Mouse (Mus musculus) hindbrain, embryonic 10.5 days (tissue): Measurements from ENCODE around the gene 4931428L18Rik. TPM values are rescaled to one million over a fixed set of nuclear protein-coding genes. Genes with fewer than 3 reads are reported as not detected.

ENCODE experiments used
- DNase-seq: peaks from one replicate; pipeline ENCODE4 v3.0.0-alpha.2; 2017; ENCODE audit warnings: low spot score
- H3K27ac ChIP-seq: fragments of 300-500 bp; sonication (generic); 2 replicates; pipeline ENCODE4 v1.5.1; 2016; ENCODE audit warnings: mild to moderate bottlenecking, moderate library complexity
- H3K27me3 ChIP-seq: fragments of 300-500 bp; sonication (generic); 2 replicates; pipeline ENCODE4 v1.6.1; 2016; ENCODE audit warnings: mild to moderate bottlenecking; ENCODE audit not compliant: poor library complexity, insufficient read depth, severe bottlenecking
- H3K36me3 ChIP-seq: fragments of 300-500 bp; sonication (generic); 2 replicates; pipeline ENCODE4 v1.6.1; 2016; ENCODE audit warnings: mild to moderate bottlenecking, moderate library complexity
- H3K4me1 ChIP-seq: fragments of 300-500 bp; sonication (generic); replicated peaks from 2 replicates; pipeline ENCODE4 v1.6.1; 2016; ENCODE audit warnings: mild to moderate bottlenecking
- H3K4me3 ChIP-seq: fragments of 300-500 bp; sonication (generic); 2 replicates; pipeline ENCODE4 v1.5.1; 2016; ENCODE audit warnings: mild to moderate bottlenecking, moderate library complexity
- H3K9me3 ChIP-seq: fragments of 300-500 bp; sonication (generic); 2 replicates; pipeline ENCODE4 v1.6.1; 2016; ENCODE audit warnings: mild to moderate bottlenecking, moderate library complexity
- WGBS: fragments of 180-500 bp; shearing (Covaris S2); methylation state at CpG from one replicate; pipeline ENCODE4 v1.1.7; 2016; 5-methylcytosine and 5-hydroxymethylcytosine counted together
- polyA plus RNA-seq: library from polyadenylated mRNA; unstranded; fragments of >200 nt; fragmentation: Nextera tagmentation; extraction: Ambion mirVana; gene quantifications from 2 replicates; pipeline ENCODE4 v1.2.1, GENCODE M21; 2016

Gene 4931428L18Rik
- polyA plus RNA-seq, 1 experiment from 2014 or later = not detected

DNA sequence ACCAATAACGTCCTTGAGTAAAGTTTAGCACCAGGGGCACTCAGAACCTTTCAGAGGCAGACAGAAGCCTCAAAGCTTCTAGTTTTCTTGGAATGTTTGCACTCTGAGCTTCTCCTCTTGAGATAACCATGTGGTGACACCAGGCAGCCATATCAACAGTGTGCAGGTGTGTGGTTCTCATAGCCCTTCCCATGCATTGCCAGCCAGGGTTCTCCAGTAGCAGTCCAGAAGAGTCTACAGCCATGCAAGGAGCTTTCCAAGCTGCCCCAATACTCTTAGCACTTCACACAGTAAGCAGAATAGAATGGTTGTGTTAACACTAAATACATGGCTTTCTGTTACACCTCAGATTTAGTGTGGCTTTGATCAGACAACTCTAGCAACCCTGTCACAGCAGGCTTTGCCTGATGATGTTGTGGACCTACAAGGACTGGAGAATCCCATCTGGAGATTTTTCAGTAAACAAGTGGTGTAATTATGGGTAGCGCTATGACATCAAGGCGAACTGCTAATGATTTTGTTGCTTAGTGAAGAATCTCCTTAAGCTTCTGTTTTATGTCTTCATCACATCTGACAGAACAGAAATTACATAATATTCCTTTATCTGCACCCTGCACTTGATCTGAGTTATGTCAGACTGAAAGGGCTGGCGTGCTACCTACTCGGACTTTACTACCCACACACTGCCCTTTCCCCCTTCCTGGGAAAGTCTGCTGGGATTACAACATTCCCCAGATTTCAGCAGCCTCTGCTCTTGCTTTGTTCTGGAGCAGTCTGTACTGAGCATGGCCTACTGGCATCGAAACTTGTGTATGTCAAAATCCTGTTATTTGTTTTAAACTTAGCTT is 149.7 kb downstream of the 4931428L18Rik start:
- Histone ChIP-seq H3K4me3 (no peak overlapping the region), H3K27ac (no peak overlapping the region), H3K4me1 (no peaks in the 10 kb centered on the region), H3K27me3 (no peaks in the 10 kb centered on the region), H3K9me3 (no peaks in the 10 kb centered on the region), H3K36me3 (no peaks in the 10 kb centered on the region)
- WGBS = 90% methylated on average over 6 of the region's 6 CpGs
- no peak for DNase-seq

DNA sequence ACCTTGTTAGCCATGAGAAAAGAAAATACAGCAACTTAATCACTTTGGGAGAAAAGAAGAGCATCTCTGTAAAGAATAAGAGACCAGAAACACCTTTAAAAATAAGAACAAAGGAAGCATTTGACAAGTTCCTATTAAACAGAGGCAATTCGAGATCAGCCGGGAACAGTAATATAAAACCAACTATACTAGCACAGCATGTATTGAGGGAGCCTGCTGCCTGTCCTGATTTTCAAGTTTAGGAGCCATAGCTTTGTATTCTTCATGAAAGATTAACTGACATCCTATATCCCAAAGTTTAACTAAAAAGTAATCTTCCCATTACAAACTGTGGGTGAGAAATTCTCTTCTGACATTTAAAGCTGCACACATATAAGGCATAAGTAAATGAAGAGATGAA is 151.3 kb downstream of the 4931428L18Rik start:
- Histone ChIP-seq H3K9me3 (no peaks in the 10 kb centered on the region), H3K4me3 (no peak overlapping the region), H3K36me3 (no peaks in the 10 kb centered on the region), H3K4me1 (no peaks in the 10 kb centered on the region), H3K27ac (no peak overlapping the region), H3K27me3 (no peaks in the 10 kb centered on the region)
- 88% methylated on average over 2 of the region's 2 CpGs for WGBS
- DNase-seq = no peak

DNA sequence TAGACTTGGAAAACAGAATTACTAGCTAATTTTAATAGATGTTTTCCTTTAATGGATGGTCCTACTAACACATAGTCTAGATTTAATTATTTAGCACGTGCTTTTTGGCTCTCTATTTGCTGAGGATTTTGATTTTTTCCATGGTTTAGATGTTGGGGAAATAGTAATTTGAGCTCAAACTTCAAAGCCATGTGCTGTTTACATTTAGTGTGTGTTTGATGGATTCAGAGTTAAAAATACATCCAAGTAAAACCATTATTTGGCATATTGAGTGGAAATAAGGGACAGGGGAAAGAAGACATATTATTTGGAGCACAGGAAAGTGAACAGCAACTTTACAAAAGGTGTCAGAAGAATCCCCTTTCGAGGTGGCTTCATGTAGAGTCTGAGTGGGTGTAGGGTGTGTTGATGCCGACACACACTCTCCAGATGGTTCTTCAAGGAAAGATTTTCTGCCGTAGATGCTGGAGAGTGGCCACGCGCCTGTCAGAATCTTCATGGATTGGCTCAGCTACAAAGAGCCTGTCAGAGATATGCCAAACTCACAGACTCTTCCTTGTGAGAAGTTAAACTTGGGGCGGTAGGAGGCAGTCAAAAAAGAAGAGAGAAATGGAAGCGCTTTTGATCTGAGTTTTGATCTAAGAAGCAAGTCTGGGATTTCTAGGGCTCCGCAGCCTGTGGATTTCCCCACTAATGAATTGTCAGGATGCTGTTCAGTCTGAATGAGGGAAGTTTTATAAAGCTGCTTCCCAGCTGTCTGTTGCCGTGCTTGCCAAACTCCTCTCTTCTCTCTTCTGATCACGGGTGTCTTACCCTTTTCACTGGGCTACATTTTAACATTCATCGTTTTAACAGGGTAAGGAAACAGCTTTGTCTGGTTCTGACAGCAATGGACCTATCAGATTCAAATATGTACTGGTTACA is 157.4 kb downstream of the 4931428L18Rik start:
- Histone ChIP-seq H3K4me1 (no peaks in the 10 kb centered on the region), H3K9me3 (no peaks in the 10 kb centered on the region), H3K4me3 (no peak overlapping the region), H3K36me3 (no peaks in the 10 kb centered on the region), H3K27ac (no peak overlapping the region), H3K27me3 (no peaks in the 10 kb centered on the region)
- 86% methylated on average over 12 of the region's 12 CpGs for WGBS
- no peak for DNase-seq

DNA sequence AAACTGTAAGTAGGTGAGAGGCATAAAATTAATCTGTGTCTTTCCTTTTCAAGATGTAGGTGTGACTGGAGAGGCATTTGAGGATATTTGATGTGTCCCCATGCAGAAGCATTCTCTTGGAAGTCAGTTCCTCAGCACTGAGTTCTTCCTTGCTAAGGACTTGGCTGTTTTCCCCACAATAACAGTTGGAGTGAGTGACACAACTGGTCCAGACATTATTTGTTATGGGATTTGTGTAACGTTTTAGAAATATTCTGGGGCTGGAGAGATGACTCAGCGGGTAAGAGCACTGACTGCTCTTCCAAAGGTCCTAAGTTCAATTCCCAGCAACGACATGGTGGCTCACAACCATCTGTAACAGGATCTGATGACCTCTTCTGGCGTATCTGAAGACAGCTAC is 162.7 kb downstream of the 4931428L18Rik start:
- 81% methylated on average over 4 of the region's 4 CpGs for WGBS
- Histone ChIP-seq H3K4me3 (no peak overlapping the region), H3K27ac (no peak overlapping the region), H3K36me3 (no peaks in the 10 kb centered on the region), H3K27me3 (no peaks in the 10 kb centered on the region), H3K9me3 (no peaks in the 10 kb centered on the region), H3K4me1 (no peaks in the 10 kb centered on the region)
- DNase-seq = no peak

DNA sequence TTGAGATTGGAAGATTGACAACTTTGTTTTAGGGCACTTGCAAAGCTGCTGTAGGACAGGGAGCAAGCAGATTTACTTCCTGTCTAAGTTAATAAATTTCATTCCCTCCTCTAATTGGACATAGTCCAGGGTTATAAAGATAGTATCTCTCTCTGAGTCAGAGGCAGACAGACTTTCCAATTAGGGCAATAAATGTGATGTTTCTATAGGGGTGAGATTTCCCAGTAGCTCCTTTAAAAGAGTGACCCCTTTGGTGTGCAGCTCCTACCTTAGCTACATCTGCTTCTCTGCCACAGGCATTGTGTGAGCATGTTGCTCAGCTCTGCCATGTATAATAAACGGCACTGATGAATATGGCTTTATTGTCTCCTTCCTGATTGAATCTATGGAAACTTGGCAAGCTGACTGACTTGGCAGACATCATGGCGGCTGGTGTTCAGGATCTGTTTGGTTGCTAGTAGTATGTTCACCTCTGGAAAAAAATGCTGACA is 163.6 kb downstream of the 4931428L18Rik start:
- no peak overlapping the region for H3K4me3 ChIP-seq
- no peak for DNase-seq
- no peak overlapping the region for H3K27ac ChIP-seq
- no peaks in the 10 kb centered on the region for H3K36me3 ChIP-seq
- H3K27me3 ChIP-seq = no peaks in the 10 kb centered on the region
- no peaks in the 10 kb centered on the region for H3K4me1 ChIP-seq
- 84% methylated on average over 2 of the region's 2 CpGs for WGBS
- no peaks in the 10 kb centered on the region for H3K9me3 ChIP-seq

DNA sequence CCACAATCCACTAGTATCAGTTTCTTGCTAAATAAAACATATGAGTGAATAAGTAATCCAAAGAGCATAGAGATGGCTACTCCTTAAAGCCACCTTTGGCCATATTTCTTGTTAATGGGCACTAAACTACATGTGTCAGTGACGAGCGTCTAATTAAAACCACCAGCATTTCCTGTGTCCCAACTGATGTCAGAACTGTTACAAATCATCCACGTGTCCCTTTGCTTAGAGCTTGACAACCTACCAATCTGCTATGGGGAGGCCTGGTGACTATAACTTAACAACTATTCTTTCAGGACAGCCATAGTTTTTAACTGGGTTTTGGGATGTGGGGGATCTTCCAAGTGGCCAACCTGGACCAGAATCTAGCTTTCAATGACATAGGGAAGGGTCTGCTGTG is 164.3 kb downstream of the 4931428L18Rik start:
- WGBS = 85% methylated on average over 3 of the region's 3 CpGs
- Histone ChIP-seq H3K27me3 (no peaks in the 10 kb centered on the region), H3K4me3 (no peak overlapping the region), H3K27ac (no peak overlapping the region), H3K36me3 (no peaks in the 10 kb centered on the region), H3K9me3 (no peaks in the 10 kb centered on the region), H3K4me1 (no peaks in the 10 kb centered on the region)
- no peak for DNase-seq

DNA sequence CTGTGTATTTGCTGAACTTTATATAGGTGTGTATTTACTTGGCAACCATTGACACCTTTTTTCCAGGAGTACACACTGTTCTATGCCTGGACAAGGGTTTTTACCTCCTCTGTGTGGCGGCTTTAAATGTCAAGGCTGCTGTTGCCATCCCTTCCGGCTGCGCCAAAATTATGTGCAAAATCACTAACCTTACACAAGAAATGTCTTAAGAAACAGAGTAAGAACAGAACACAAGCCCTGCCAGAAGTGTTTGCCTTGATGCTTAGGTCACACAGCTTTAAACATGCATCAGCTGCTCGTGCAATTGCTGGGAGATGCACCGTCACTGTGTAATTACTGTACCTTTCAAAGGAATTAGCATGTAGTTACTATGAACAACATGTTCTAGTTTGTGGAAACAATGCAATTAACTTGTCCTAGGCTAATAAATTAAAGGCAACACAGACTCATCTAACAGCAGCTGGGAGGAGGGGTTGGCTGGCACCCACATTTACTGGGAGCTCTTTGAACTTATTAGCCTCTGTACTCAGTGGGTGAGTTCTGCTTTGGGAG is 171.0 kb downstream of the 4931428L18Rik start:
- no peaks in the 10 kb centered on the region for H3K9me3 ChIP-seq
- H3K27me3 ChIP-seq = no peaks in the 10 kb centered on the region
- H3K27ac ChIP-seq = no peak overlapping the region
- WGBS = 92% methylated on average over 5 of the region's 5 CpGs
- no peak overlapping the region for H3K4me3 ChIP-seq
- no peaks in the 10 kb centered on the region for H3K4me1 ChIP-seq
- no peak for DNase-seq
- no peaks in the 10 kb centered on the region for H3K36me3 ChIP-seq

DNA sequence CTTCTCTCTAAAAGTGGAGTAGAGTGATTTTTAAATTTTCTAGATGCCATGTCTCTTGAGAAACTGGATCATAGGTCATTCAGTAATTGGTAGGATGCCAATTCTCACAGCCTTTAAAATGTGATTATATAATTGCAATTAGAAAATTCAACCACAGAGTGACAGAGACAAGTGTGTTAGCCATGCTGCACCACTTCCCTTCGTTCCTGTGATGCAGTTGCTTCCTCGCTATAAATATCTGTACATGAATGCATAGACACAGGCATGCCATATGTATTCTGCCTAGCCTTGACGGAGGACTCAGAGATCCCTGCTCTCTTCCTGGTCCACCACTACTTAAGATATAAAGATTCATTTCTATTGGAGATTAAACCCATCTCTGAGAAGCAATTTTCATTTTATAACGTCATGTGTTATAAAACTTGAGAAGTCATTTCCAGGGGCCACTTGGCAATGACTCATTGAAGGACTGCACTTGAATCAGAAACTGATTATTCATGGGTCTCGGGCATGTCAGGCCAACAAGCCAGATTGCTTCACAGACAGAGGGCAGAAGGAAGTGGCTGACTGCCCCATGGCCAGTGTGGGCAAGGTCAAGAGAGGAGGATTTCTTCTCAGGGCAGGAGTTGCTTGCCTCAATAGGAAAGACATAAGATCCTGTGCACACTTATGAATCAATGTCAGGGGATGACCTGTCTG is 172.4 kb downstream of the 4931428L18Rik start:
- Histone ChIP-seq H3K9me3 (no peaks in the 10 kb centered on the region), H3K27me3 (no peaks in the 10 kb centered on the region), H3K4me1 (no peaks in the 10 kb centered on the region), H3K27ac (no peak overlapping the region), H3K36me3 (no peaks in the 10 kb centered on the region), H3K4me3 (no peak overlapping the region)
- 89% methylated on average over 5 of the region's 5 CpGs for WGBS
- no peak for DNase-seq

DNA sequence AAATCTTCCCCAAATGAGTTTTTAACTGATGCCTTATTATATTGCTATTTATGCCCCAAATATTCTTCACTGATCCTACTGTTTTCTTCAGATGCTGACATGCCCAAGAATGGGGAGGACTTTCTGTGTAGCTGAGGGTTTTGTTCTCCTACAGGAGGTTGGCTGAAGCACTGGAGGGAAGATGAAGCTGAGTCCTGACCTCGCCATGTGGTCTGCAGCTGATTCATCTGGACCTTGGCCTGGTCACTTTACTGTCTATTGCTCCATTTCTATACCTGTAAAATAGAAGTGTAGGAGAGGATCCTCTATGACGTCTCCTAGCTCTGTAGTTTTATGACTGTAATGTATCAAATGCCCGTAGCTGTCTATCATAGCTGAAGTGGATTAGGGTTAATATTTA is 179.3 kb downstream of the 4931428L18Rik start:
- 87% methylated on average over 3 of the region's 3 CpGs for WGBS
- H3K27ac ChIP-seq = no peak overlapping the region

DNA sequence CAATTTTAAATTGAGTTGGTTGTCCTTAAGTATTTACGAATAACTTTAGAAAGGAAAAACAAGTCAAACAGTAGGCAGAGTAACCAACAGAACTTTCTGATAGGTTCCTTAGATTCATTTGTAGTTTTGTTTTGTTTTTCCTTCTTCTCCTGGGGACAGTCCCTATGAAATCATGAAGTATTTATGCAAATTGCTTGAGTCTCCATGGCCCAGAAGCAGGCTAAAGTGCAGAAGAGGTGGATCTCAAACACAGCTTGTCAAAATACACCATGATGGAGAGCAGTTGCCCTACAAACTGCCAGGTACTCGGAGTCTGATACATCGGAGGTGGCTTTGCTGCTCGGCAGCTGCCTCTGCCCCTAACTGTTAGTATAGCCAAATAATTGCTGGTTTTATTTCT is 179.7 kb downstream of the 4931428L18Rik start:
- 96% methylated on average over 4 of the region's 4 CpGs for WGBS
- H3K36me3 ChIP-seq = no peaks in the 10 kb centered on the region

More for the DNA sequence above, 179.3 kb downstream of the 4931428L18Rik start:
- H3K36me3 ChIP-seq = no peaks in the 10 kb centered on the region
- no peaks in the 10 kb centered on the region for H3K27me3 ChIP-seq
- no peak overlapping the region for H3K4me3 ChIP-seq
- H3K9me3 ChIP-seq = no peaks in the 10 kb centered on the region
- no peaks in the 10 kb centered on the region for H3K4me1 ChIP-seq
- no peak for DNase-seq

DNA sequence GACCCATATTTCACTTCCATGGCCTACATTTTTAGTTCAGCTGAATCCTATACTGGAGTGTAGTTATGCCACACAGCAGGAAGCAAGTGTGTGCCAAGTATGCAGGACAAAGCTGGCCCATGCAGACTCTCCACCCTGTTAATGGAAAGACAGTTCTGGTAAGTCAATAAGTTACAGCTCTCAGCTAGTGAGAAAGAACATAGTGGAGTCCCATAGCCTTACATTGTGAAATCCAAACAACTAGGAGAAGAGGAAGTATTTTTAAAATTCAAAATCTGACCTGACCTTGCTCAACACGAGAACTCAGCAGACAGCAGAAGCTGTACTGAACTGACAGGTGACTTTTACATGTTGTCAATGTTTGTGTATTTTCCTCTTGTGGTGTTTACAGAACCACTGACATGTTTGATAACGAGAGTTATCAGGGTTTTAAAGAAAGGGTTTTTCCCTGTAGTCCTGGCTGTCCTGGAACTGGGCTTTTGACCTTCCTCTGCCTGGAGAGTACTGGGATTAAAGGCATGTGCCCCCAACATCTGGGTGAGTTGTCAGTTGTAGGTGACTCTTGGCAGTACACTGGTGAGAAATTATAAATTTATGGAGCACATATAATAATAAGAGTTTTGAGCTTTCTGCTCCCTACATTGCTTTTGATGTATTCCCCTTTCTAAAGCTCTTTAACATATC is 188.5 kb downstream of the 4931428L18Rik start:
- 0 out of 2 replicates have a peak, but pooled peaks cover 4% of the 10 kb centered on the region for H3K9me3 ChIP-seq
- 76% methylated on average over 2 of the region's 2 CpGs for WGBS
- no peaks in the 10 kb centered on the region for H3K36me3 ChIP-seq
- H3K27me3 ChIP-seq = no peaks in the 10 kb centered on the region
- H3K27ac ChIP-seq = no peak overlapping the region
- DNase-seq = no peak
- no peaks in the 10 kb centered on the region for H3K4me1 ChIP-seq
- no peak overlapping the region for H3K4me3 ChIP-seq

More for the DNA sequence above, 179.7 kb downstream of the 4931428L18Rik start:
- Histone ChIP-seq H3K9me3 (no peaks in the 10 kb centered on the region), H3K27ac (no peak overlapping the region), H3K4me1 (no peaks in the 10 kb centered on the region), H3K4me3 (no peak overlapping the region), H3K27me3 (no peaks in the 10 kb centered on the region)
- no peak for DNase-seq

DNA sequence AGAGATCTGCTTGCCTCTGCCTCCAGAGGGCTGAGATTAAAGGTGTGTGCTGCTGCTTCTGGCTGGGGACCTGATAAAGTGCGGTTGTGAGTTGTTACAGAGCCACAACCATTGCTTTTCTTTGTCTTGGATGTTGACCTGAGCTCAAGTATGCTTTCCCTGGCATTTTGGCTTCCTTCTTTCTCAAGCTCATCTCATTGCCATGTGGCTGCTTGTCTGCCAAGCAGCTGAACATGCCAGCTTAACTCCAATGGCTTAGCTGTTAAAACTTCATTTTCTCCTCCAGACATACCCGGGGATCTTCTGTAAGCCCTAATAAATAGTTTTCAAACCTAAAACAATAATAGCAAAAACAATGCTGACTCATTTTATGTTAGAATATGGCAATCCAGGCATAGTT is 190.1 kb downstream of the 4931428L18Rik start:
- no peaks in the 10 kb centered on the region for H3K36me3 ChIP-seq
- 87% methylated on average over 2 of the region's 2 CpGs for WGBS
- no peak overlapping the region for H3K4me3 ChIP-seq
- no peak for DNase-seq
- H3K9me3 ChIP-seq = 0 out of 2 replicates have a peak, but pooled peaks cover 3% of the 10 kb centered on the region
- H3K27ac ChIP-seq = no peak overlapping the region
- no peaks in the 10 kb centered on the region for H3K27me3 ChIP-seq
- H3K4me1 ChIP-seq = no peaks in the 10 kb centered on the region
